Mouse (Mus musculus): ENCODE results near the gene Mrpl49. TPM values are rescaled to one million over a fixed set of nuclear protein-coding genes. Genes with fewer than 3 reads are reported as not detected.

Gene Mrpl49
- polyA plus RNA-seq, 1 experiment = 52.5 TPM

DNA sequence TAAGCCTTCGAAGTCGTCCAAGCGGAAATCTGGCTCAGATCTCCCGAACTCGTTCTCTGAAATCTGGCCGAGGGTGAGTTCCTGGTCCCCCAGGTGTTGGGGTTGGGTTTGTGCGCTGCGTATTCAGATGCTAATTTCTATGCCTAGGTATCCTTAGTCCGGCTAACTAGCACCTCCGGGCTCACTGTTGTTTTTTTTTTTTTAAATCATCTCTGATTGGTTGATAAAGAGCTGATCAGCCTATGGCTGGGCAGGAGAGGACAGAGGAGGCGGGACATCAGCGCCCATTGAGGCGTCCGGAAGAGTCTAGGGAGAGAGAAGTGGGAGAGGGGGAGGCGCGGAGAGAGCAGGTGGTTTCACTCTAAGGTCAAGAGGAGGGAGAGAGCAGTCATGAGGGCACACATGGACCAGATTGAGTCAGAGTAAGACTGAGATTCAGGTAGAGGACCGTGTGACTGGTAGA, 27.9 kb upstream of the Mrpl49 start:
- under 1% methylated on average over 17 of the region's 17 CpGs for WGBS
- peak overlapping the region; percentile 71 for H3K4me3 ChIP-seq (replicated peaks; ENCODE audit: control insufficient read depth, low read depth, low read length)
- TF ChIP-seq CTCF (IDR thresholded peaks at IDR 0.05; ENCODE audit: control insufficient read depth, insufficient read depth, low read length) (no peak), POLR2A (IDR thresholded peaks at IDR 0.05; ENCODE audit: borderline replicate concordance, control insufficient read depth, low read depth, low read length) (no peak)
- no peaks in the 10 kb centered on the region; the same call in 1 of the 2 replicates for H3K4me1 ChIP-seq (ENCODE audit: control insufficient read depth, insufficient read depth, low read length)
- peak overlapping the region; percentile 61 for H3K27ac ChIP-seq (ENCODE audit: control insufficient read depth, insufficient read depth, low read depth, low read length, poor library complexity)

DNA sequence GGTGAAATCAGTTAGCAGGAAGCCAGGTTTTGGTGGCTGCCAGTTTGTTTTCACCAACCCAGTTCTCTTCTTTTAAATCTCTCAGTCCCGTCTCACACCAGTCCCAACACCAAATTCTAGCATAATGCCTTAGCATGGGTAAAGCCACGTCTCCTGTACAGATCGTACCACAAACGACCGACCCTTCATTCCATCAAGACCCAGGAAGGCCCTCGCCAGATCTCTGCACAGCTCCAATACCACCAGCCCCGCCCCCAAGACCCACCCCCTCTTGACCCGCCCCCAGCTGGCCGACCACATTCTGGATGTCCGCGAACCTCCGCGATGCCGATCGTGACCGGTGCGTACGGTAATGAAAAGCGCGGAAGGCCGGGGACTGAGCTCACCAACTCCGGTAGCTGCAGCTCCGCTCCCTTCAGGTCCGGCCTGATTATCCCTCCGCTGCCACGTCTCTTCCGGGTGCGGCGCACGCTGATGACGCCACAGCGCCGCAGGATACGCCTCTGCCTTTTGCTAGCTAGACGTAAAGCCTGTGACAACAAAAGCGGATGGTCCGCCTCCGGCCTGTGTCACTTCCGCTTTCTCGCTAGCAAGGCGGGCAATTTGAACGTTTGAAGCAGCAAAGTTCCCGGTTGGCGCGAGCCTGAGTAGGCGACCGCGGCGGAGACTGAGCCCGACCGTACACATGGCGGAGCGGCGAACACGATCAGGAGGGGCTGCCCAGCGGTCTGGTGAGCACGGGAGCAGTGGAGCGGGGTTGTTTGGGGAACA, 27.1 kb upstream of the Mrpl49 start, which contains the start of the genes Zfpl1 and Cdca5:
Gene Zfpl1 (minus strand): TSS at position 479 of the 771 bp plus-strand sequence.
Gene Cdca5 (plus strand): TSS at position 506 of the 771 bp plus-strand sequence.
- H3K4me1 ChIP-seq (ENCODE audit: control insufficient read depth, insufficient read depth, low read length) = no peaks in the 10 kb centered on the region; the same call in 1 of the 2 replicates
- under 1% methylated on average over 58 of the region's 58 CpGs for WGBS
- H3K27ac ChIP-seq (ENCODE audit: control insufficient read depth, insufficient read depth, low read depth, low read length, poor library complexity) = peak within 1 kb of the TSS; percentile 61

DNA sequence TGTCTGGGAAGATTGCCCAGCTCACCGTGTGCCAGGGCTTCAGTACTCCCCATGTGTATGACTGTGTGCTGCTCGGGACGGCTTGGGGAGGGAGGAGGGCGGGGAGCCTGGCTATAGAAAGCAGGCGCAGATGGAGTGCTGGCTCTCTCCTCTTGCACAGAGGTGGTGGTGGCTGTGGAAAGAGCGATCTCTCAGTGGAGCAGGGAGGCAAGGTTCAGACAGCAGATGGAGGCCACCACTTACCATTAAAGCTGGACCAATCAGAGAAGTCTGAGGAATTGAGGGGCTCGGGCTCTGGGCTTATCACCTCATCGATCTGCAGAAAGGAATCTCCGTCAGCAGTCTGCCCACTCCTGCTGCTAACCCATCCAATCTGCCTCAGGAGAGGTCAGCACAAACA, 24.6 kb upstream of the Mrpl49 start, which contains the start of gene Gm28374:
Gene Gm28374 (minus strand): TSS at position 101 of the 400 bp plus-strand sequence.
- Histone ChIP-seq H3K4me1 (ENCODE audit: control insufficient read depth, insufficient read depth, low read length) (no peaks in the 10 kb centered on the region; the same call in 1 of the 2 replicates), H3K27ac (ENCODE audit: control insufficient read depth, insufficient read depth, low read depth, low read length, poor library complexity) (no peak within 1 kb of the TSS), H3K4me3 (replicated peaks; ENCODE audit: control insufficient read depth, low read depth, low read length) (no peak within 1 kb of the TSS)
- WGBS = 81% methylated on average over 9 of the region's 9 CpGs
- no peak for TF ChIP-seq POLR2A (IDR thresholded peaks at IDR 0.05; ENCODE audit: borderline replicate concordance, control insufficient read depth, low read depth, low read length)
- TF ChIP-seq CTCF (IDR thresholded peaks at IDR 0.05; ENCODE audit: control insufficient read depth, insufficient read depth, low read length) = no peak

More for the DNA sequence above, 27.1 kb upstream of the Mrpl49 start, which contains the start of the genes Zfpl1 and Cdca5:
- H3K4me3 ChIP-seq (replicated peaks; ENCODE audit: control insufficient read depth, low read depth, low read length) = peak within 1 kb of the TSS; percentile 71
- no peak; the same call in 1 of the 2 replicates for TF ChIP-seq CTCF (IDR thresholded peaks at IDR 0.05; ENCODE audit: control insufficient read depth, insufficient read depth, low read length)
- TF ChIP-seq POLR2A (IDR thresholded peaks at IDR 0.05; ENCODE audit: borderline replicate concordance, control insufficient read depth, low read depth, low read length) = peak; percentile 82

GRCm38 (mm10) chr19:6079983-6080480, 22.4 kb upstream of the Mrpl49 start, which contains the start of gene Tmem262:
Tmem262 (plus strand) TSS chr19:6080033.
- no peak for TF ChIP-seq POLR2A (IDR thresholded peaks at IDR 0.05; ENCODE audit: borderline replicate concordance, control insufficient read depth, low read depth, low read length)
- Histone ChIP-seq H3K27ac (ENCODE audit: control insufficient read depth, insufficient read depth, low read depth, low read length, poor library complexity) (no peak within 1 kb of the TSS), H3K4me1 (ENCODE audit: control insufficient read depth, insufficient read depth, low read length) (peaks cover 4% of the 10 kb centered on the region), H3K4me3 (replicated peaks; ENCODE audit: control insufficient read depth, low read depth, low read length) (no peak within 1 kb of the TSS)
- WGBS = 87% methylated on average over 12 of the region's 12 CpGs

GRCm38 (mm10) chr19:6076564-6077393, 19.2 kb upstream of the Mrpl49 start, which contains the start of gene Vps51:
Vps51 (minus strand) TSS chr19:6077231.
- Histone ChIP-seq H3K4me1 (ENCODE audit: control insufficient read depth, insufficient read depth, low read length) (peaks cover 6% of the 10 kb centered on the region), H3K27ac (ENCODE audit: control insufficient read depth, insufficient read depth, low read depth, low read length, poor library complexity) (peak within 1 kb of the TSS; percentile 79), H3K4me3 (replicated peaks; ENCODE audit: control insufficient read depth, low read depth, low read length) (peak within 1 kb of the TSS; percentile 78)
- TF ChIP-seq POLR2A (IDR thresholded peaks at IDR 0.05; ENCODE audit: borderline replicate concordance, control insufficient read depth, low read depth, low read length) = peak; percentile 49; the same call in 1 of the 2 replicates
- TF ChIP-seq CTCF (IDR thresholded peaks at IDR 0.05; ENCODE audit: control insufficient read depth, insufficient read depth, low read length) = no peak
- WGBS = 1% methylated on average over 33 of the region's 33 CpGs

DNA sequence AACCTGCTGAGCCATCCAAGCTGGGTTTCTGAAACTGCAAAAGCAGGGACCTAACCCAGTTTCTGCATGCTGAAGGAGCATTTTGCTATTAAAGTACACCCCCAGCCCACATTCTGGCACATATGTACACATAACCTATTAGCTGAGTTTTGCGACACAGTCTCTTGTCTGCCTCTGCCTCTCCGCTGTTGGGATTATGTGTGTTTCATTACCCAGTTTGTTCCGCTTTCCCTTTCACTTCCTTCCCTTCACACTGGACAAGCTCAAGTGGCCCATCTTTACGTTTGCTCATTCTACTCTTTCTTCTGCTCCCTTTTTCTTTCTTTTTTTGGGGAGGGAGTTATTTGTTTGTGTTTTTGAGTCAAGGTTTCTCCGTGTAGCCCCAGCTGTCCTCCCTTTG, 16.3 kb upstream of the Mrpl49 start:
- H3K4me3 ChIP-seq (replicated peaks; ENCODE audit: control insufficient read depth, low read depth, low read length) = no peak overlapping the region
- peak overlapping the region; percentile 47; the same call in 1 of the 2 replicates for H3K27ac ChIP-seq (ENCODE audit: control insufficient read depth, insufficient read depth, low read depth, low read length, poor library complexity)
- peaks cover 7% of the 10 kb centered on the region for H3K4me1 ChIP-seq (ENCODE audit: control insufficient read depth, insufficient read depth, low read length)
- 57% methylated on average over 5 of the region's 5 CpGs for WGBS
- TF ChIP-seq POLR2A (IDR thresholded peaks at IDR 0.05; ENCODE audit: borderline replicate concordance, control insufficient read depth, low read depth, low read length) (no peak), CTCF (IDR thresholded peaks at IDR 0.05; ENCODE audit: control insufficient read depth, insufficient read depth, low read length) (no peak)

DNA sequence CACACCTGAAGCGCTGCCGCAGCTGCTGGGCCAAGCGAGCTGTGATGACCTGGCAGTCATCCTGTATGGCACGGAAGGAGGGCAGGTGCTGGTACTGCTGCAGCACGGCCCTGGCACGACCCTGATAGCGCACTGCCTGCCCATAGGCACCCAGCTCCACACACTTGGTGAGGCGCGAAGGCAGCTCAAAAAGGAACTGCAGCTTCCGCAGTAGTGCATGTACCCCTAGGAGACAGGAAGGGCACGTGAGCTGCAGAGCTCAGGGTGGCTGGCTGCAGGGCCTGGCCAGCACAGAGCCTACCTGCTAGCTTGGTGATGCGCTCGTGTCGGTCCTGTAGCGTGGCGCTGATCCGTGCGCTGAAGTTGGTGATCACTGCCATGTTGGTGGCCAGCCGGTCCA, 13.7 kb upstream of the Mrpl49 start:
- peak overlapping the region; percentile 35; the same call in 1 of the 2 replicates for H3K27ac ChIP-seq (ENCODE audit: control insufficient read depth, insufficient read depth, low read depth, low read length, poor library complexity)
- TF ChIP-seq CTCF (IDR thresholded peaks at IDR 0.05; ENCODE audit: control insufficient read depth, insufficient read depth, low read length) = no peak
- TF ChIP-seq POLR2A (IDR thresholded peaks at IDR 0.05; ENCODE audit: borderline replicate concordance, control insufficient read depth, low read depth, low read length) = peak; percentile 23; the same call in 1 of the 2 replicates
- WGBS = 80% methylated on average over 19 of the region's 19 CpGs
- no peak overlapping the region for H3K4me3 ChIP-seq (replicated peaks; ENCODE audit: control insufficient read depth, low read depth, low read length)
- peaks cover 7% of the 10 kb centered on the region for H3K4me1 ChIP-seq (ENCODE audit: control insufficient read depth, insufficient read depth, low read length)

Measured in bone marrow, adult 2 months (tissue).